Mouse (Mus musculus) G1E (cell line): ENCODE results near the gene Ccsap. TPM values are rescaled to one million over a fixed set of nuclear protein-coding genes. Genes with fewer than 3 reads are reported as not detected.

ENCODE experiments used
- ATAC-seq: 2 replicates; pipeline ENCODE4 v1.8.0; 2016; ENCODE audit warnings: mild to moderate bottlenecking; ENCODE audit not compliant: insufficient number of reproducible peaks, poor library complexity, low FRiP score, severe bottlenecking; ENCODE audit errors: extremely low read depth
- DNase-seq: peaks from one replicate; pipeline ENCODE4 v3.0.0; 2012; ENCODE audit warnings: low spot score
- H3K27me3 ChIP-seq: 2 replicates; pipeline ENCODE4 v1.6.1; 2012; ENCODE audit warnings: mild to moderate bottlenecking, low read length, inconsistent platforms; ENCODE audit not compliant: insufficient read depth
- H3K36me3 ChIP-seq: replicated peaks from 2 replicates; pipeline ENCODE3; 2012; ENCODE audit warnings: mild to moderate bottlenecking, inconsistent platforms
- H3K4me1 ChIP-seq: 2 replicates; pipeline ENCODE4 v1.6.1; 2012; ENCODE audit warnings: low read depth, low read length, inconsistent platforms, mixed read lengths; ENCODE audit not compliant: insufficient read depth
- H3K4me3 ChIP-seq: 2 replicates; pipeline ENCODE4 v1.5.1; 2012; ENCODE audit warnings: low read depth, mild to moderate bottlenecking, inconsistent platforms, low read length, moderate library complexity, mixed read lengths
- H3K9me3 ChIP-seq: replicated peaks from 2 replicates; pipeline ENCODE4 v1.6.1; 2012; ENCODE audit warnings: inconsistent platforms
- CTCF ChIP-seq: IDR thresholded peaks from 2 replicates; pipeline ENCODE4 v1.5.1; 2012; ENCODE audit warnings: low read depth, low read length, inconsistent platforms, mixed read lengths
- GATA1 ChIP-seq: IDR thresholded peaks from 2 replicates; pipeline ENCODE4 v1.6.1; 2012; ENCODE audit warnings: borderline replicate concordance, low read length, inconsistent platforms, mixed read lengths
- GATA2 ChIP-seq: IDR thresholded peaks from 2 replicates; pipeline ENCODE4 v1.6.1; 2012; ENCODE audit warnings: low read depth, low read length, inconsistent platforms, borderline replicate concordance
- POLR2AphosphoS5 ChIP-seq: IDR thresholded peaks from 2 replicates; pipeline ENCODE4 v1.6.1; 2012; ENCODE audit warnings: low read depth, low read length, inconsistent platforms; ENCODE audit not compliant: insufficient replicate concordance
- TAL1 ChIP-seq: conservative IDR thresholded peaks from 2 replicates; pipeline ENCODE4 v1.6.1; 2012; ENCODE audit warnings: low read depth, low read length, inconsistent platforms, mixed read lengths
- polyA plus RNA-seq: library from polyadenylated mRNA; stranded (reverse); fragments of >175 nt; gene quantifications from 2 replicates; pipeline ENCODE4 v1.2.3, GENCODE M21; 2012
- total RNA-seq, 2 experiments: library from RNA; stranded (forward) in 1 of 2; stranded (reverse) in 1 of 2; fragments of 200-1000 nt in 1 of 2; fragments of >200 nt in 1 of 2; fragmentation: Nextera tagmentation in 1 of 2; gene quantifications; 2 replicates each; pipeline ENCODE4 v1.2.3; 2014 to 2017

Ccsap gene
- total and polyA plus RNA-seq, 3 experiments: 9.4 to 16.3 (median 11.7) TPM

- Histone ChIP-seq H3K4me1 (no peaks in the 10 kb centered on the region), H3K4me3 (no peak overlapping the region), H3K36me3 (no peaks in the 10 kb centered on the region), H3K27me3 (no peaks in the 10 kb centered on the region), H3K9me3 (peaks cover 2% of the 10 kb centered on the region)
- no peak for TF ChIP-seq TAL1
- no peak for TF ChIP-seq POLR2AphosphoS5
- no peak for TF ChIP-seq GATA1
- TF ChIP-seq CTCF: no peak
- TF ChIP-seq GATA2: no peak
- DNase-seq (no peak), ATAC-seq (no peak)
These were observed 60.6 kb downstream of the Ccsap start for GRCm38 (mm10) chr8:123799434-123799833.

- Histone ChIP-seq H3K36me3 (no peaks in the 10 kb centered on the region), H3K27me3 (no peaks in the 10 kb centered on the region), H3K4me3 (no peak overlapping the region), H3K4me1 (no peaks in the 10 kb centered on the region), H3K9me3 (peaks cover 2% of the 10 kb centered on the region)
- no peak for ATAC-seq
- TF ChIP-seq GATA2 (no peak), CTCF (no peak), POLR2AphosphoS5 (no peak), GATA1 (no peak), TAL1 (no peak)
- no peak for DNase-seq
These were observed 62.1 kb downstream of the Ccsap start for GRCm38 (mm10) chr8:123797928-123798327.

DNA sequence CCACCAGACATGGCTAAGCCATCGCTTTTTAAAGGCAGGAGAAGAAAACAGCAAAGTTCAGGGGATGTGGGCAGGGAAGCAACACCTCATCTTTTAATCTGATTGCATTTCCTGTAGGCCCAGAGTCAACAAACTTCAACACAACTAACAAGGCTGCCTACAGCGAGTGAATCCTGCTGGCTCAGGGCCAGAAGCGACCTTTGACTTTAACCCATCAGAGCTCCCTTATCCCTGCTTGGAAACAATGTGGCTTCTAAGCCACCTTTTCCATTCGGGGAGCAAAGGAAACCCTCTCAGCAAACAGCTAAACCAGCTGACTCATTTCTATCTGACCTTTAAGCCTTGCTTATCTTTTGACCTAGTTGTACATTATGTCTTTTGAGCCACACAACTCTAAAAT is 63.3 kb downstream of the Ccsap start:
- H3K36me3 ChIP-seq: no peaks in the 10 kb centered on the region
- no peak overlapping the region for H3K4me3 ChIP-seq
- DNase-seq (no peak), ATAC-seq (no peak)
- H3K4me1 ChIP-seq: no peaks in the 10 kb centered on the region
- H3K9me3 ChIP-seq: peaks cover 2% of the 10 kb centered on the region
- H3K27me3 ChIP-seq: no peaks in the 10 kb centered on the region
- TF ChIP-seq POLR2AphosphoS5 (no peak), CTCF (no peak), GATA1 (no peak), TAL1 (no peak)

GRCm38 (mm10) chr8:123794766-123795165 is 65.2 kb downstream of the Ccsap start:
- ATAC-seq (no peak), DNase-seq (no peak)
- no peak for TF ChIP-seq POLR2AphosphoS5
- TF ChIP-seq CTCF: no peak
- no peaks in the 10 kb centered on the region for H3K9me3 ChIP-seq
- no peak overlapping the region for H3K4me3 ChIP-seq
- no peaks in the 10 kb centered on the region for H3K36me3 ChIP-seq
- 0 out of 2 replicates have a peak, but pooled peaks cover 3% of the 10 kb centered on the region for H3K4me1 ChIP-seq
- no peaks in the 10 kb centered on the region for H3K27me3 ChIP-seq

GRCm38 (mm10) chr8:123793900-123794299 is 66.1 kb downstream of the Ccsap start:
- Histone ChIP-seq H3K4me3 (no peak overlapping the region), H3K4me1 (0 out of 2 replicates have a peak, but pooled peaks cover 3% of the 10 kb centered on the region), H3K27me3 (no peaks in the 10 kb centered on the region), H3K36me3 (no peaks in the 10 kb centered on the region), H3K9me3 (no peaks in the 10 kb centered on the region)
- DNase-seq (no peak), ATAC-seq (no peak)
- TF ChIP-seq GATA2 (no peak), CTCF (no peak)

DNA sequence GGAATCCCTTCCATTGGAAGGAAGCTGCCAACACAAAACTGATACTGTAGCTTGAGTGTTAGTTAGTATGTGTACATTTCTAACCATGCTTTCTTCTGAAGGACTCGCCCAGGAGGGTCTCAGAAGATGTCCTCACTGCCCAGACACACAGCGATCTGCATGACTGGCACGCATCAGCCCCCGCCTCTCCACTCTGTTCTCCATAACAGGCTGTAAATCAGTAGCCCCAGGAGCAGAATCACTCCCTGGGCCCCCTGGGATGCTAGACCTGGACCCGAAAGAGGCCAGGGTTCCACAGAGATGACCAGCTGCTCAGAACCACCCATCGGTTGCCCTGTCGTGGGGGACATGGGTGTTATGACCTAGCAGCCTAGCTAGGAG is 68.2 kb downstream of the Ccsap start:
- Histone ChIP-seq H3K9me3 (no peaks in the 10 kb centered on the region), H3K27me3 (0 out of 2 replicates have a peak, but pooled peaks cover 4% of the 10 kb centered on the region), H3K4me1 (0 out of 2 replicates have a peak, but pooled peaks cover 3% of the 10 kb centered on the region), H3K4me3 (no peak overlapping the region), H3K36me3 (no peaks in the 10 kb centered on the region)
- DNase-seq (no peak), ATAC-seq (no peak)
- TF ChIP-seq GATA1 (no peak), CTCF (no peak), POLR2AphosphoS5 (no peak), TAL1 (no peak), GATA2 (no peak)

GRCm38 (mm10) chr8:123791101-123791844 is 68.7 kb downstream of the Ccsap start:
- DNase-seq (no peak), ATAC-seq (no peak)
- 0 out of 2 replicates have a peak, but pooled peaks cover 4% of the 10 kb centered on the region for H3K27me3 ChIP-seq
- H3K4me1 ChIP-seq: 0 out of 2 replicates have a peak, but pooled peaks cover 3% of the 10 kb centered on the region
- H3K9me3 ChIP-seq: no peaks in the 10 kb centered on the region
- H3K4me3 ChIP-seq: no peak overlapping the region
- TF ChIP-seq CTCF: no peak
- TF ChIP-seq GATA2: no peak
- no peak for TF ChIP-seq GATA1
- no peak for TF ChIP-seq POLR2AphosphoS5
- TF ChIP-seq TAL1: no peak
- no peaks in the 10 kb centered on the region for H3K36me3 ChIP-seq

Other genes with a start within 250 kb of the Ccsap start
- not detected in 2 replicates for gene Rhou, start 206.3 kb downstream of the Ccsap start, total RNA-seq (2014; fragmentation: Nextera tagmentation)
- 0.16 TPM in 1 of 2 replicates, not detected in the other for gene Rhou, start 206.3 kb downstream of the Ccsap start, total RNA-seq (2017)
- not detected in 2 replicates for gene Rhou, start 206.3 kb downstream of the Ccsap start, polyA plus RNA-seq
- not detected in 2 replicates for gene Rab4a, start 54.2 kb downstream of the Ccsap start, total RNA-seq (2014; fragmentation: Nextera tagmentation)
- 4.0 and 5.3 TPM in 2 replicates for gene Rab4a, start 54.2 kb downstream of the Ccsap start, total RNA-seq (2017)
- gene Rab4a, start 54.2 kb downstream of the Ccsap start, polyA plus RNA-seq: 1.2 and 1.7 TPM in 2 replicates
- gene Acta1, start 34.5 kb upstream of the Ccsap start, total RNA-seq (2014; fragmentation: Nextera tagmentation): not detected in 2 replicates
- not detected in 2 replicates for gene Acta1, start 34.5 kb upstream of the Ccsap start, total RNA-seq (2017)
- gene Acta1, start 34.5 kb upstream of the Ccsap start, polyA plus RNA-seq: 0.07 TPM in 1 of 2 replicates, not detected in the other
- 46.2 and 66.5 TPM in 2 replicates for gene Nup133, start 89.1 kb upstream of the Ccsap start, total RNA-seq (2014; fragmentation: Nextera tagmentation)
- 38.3 and 42.5 TPM in 2 replicates for gene Nup133, start 89.1 kb upstream of the Ccsap start, total RNA-seq (2017)
- gene Nup133, start 89.1 kb upstream of the Ccsap start, polyA plus RNA-seq: 21.2 and 31.2 TPM in 2 replicates
- gene Abcb10, start 122.9 kb upstream of the Ccsap start, total RNA-seq (2014; fragmentation: Nextera tagmentation): 20.8 and 44.3 TPM in 2 replicates
- gene Abcb10, start 122.9 kb upstream of the Ccsap start, total RNA-seq (2017): 19.6 and 21.6 TPM in 2 replicates
- 19.7 and 22.1 TPM in 2 replicates for gene Abcb10, start 122.9 kb upstream of the Ccsap start, polyA plus RNA-seq
- 36.9 and 46.6 TPM in 2 replicates for gene Taf5l, start 161.2 kb upstream of the Ccsap start, total RNA-seq (2014; fragmentation: Nextera tagmentation)
- 35.0 and 38.0 TPM in 2 replicates for gene Taf5l, start 161.2 kb upstream of the Ccsap start, total RNA-seq (2017)
- gene Taf5l, start 161.2 kb upstream of the Ccsap start, polyA plus RNA-seq: 23.5 and 24.3 TPM in 2 replicates
- gene Urb2, start 161.3 kb upstream of the Ccsap start, total RNA-seq (2014; fragmentation: Nextera tagmentation): 19.5 and 24.8 TPM in 2 replicates
- gene Urb2, start 161.3 kb upstream of the Ccsap start, total RNA-seq (2017): 19.3 and 19.4 TPM in 2 replicates
- 2.2 and 3.8 TPM in 2 replicates for gene Urb2, start 161.3 kb upstream of the Ccsap start, polyA plus RNA-seq